Mouse (Mus musculus) midbrain, embryonic 14.5 days (tissue): ENCODE measurements around the gene Bcs1l. TPM values are rescaled to one million over a fixed set of nuclear protein-coding genes. Genes with fewer than 3 reads are reported as not detected.
A peak's percentile ranks its signal among the peaks of the same experiment; 100 is the strongest.

Experiments used
- ATAC-seq: fragments of 200-750 bp; cut with Nextera tagmentation; 2 replicates; pipeline ENCODE4 v1.8.0; 2017; ENCODE audit warnings: moderate number of reproducible peaks, moderate library complexity; ENCODE audit not compliant: low FRiP score, low TSS enrichment
- DNase-seq: peaks from one replicate; pipeline ENCODE4 v3.0.0-alpha.2; 2015
- H3K27ac ChIP-seq: fragments of 300-500 bp; sonication (generic); replicated peaks from 2 replicates; pipeline ENCODE4 v1.5.1; 2014; ENCODE audit warnings: mild to moderate bottlenecking, low read depth, low read length, moderate library complexity
- H3K27me3 ChIP-seq: fragments of 300-500 bp; sonication (generic); 2 replicates; pipeline ENCODE4 v1.6.1; 2014; ENCODE audit warnings: low read length, control low read depth, mixed read lengths; ENCODE audit not compliant: control insufficient read depth, insufficient read depth
- H3K36me3 ChIP-seq: fragments of 300-500 bp; sonication (generic); 2 replicates; pipeline ENCODE4 v1.6.1; 2014; ENCODE audit warnings: low read length, control low read depth; ENCODE audit not compliant: control insufficient read depth, insufficient read depth
- H3K4me1 ChIP-seq: fragments of 300-500 bp; sonication (generic); 2 replicates; pipeline ENCODE4 v1.6.1; 2014; ENCODE audit warnings: mild to moderate bottlenecking, antibody characterized with exemption, low read length, control low read depth; ENCODE audit not compliant: control insufficient read depth, insufficient read depth
- H3K4me2 ChIP-seq: fragments of 300-500 bp; sonication (generic); 2 replicates; pipeline ENCODE4 v1.6.1; 2014; ENCODE audit warnings: mild to moderate bottlenecking, low read length, moderate library complexity
- H3K4me3 ChIP-seq: fragments of 300-500 bp; sonication (generic); replicated peaks from 2 replicates; pipeline ENCODE4 v1.5.1; 2014; ENCODE audit warnings: low read depth, low read length
- H3K9ac ChIP-seq: fragments of 300-500 bp; sonication (generic); replicated peaks from 2 replicates; pipeline ENCODE4 v1.6.1; 2014; ENCODE audit warnings: mild to moderate bottlenecking, low read length, moderate library complexity
- H3K9me3 ChIP-seq: fragments of 300-500 bp; sonication (generic); 2 replicates; pipeline ENCODE4 v1.6.1; 2016; ENCODE audit warnings: low read length, control low read depth, mixed read lengths; ENCODE audit not compliant: control insufficient read depth
- WGBS: fragments of 180-500 bp; shearing (Covaris S2); extraction: QIAGEN DNeasy Blood & Tissue Kit; methylation state at CpG from one replicate; pipeline ENCODE4 v1.1.7; 2014; 5-methylcytosine and 5-hydroxymethylcytosine counted together
- polyA plus RNA-seq: library from polyadenylated mRNA; unstranded; fragments of >200 nt; fragmentation: Nextera tagmentation; extraction: Ambion mirVana; gene quantifications from 2 replicates; pipeline ENCODE4 v1.2.1, GENCODE M21; 2014

The Bcs1l gene
- polyA plus RNA-seq, 1 experiment from 2014 or later: 20.8 TPM

- Histone ChIP-seq H3K9ac (no peak overlapping the region), H3K4me3 (no peak overlapping the region), H3K4me2 (no peak overlapping the region), H3K27ac (no peak overlapping the region), H3K9me3 (no peaks in the 10 kb centered on the region), H3K36me3 (peaks cover 22% of the 10 kb centered on the region), H3K27me3 (no peaks in the 10 kb centered on the region), H3K4me1 (peaks cover 12% of the 10 kb centered on the region; the same call in 1 of the 2 replicates)
- 97% methylated on average over 3 of the region's 3 CpGs for WGBS
- ATAC-seq (no peak), DNase-seq (no peak)
These were observed 3.3 kb upstream of the Bcs1l start for GRCm38 (mm10) chr1:74584616-74585398.

GRCm38 (mm10) chr1:74587233-74587772 is 786 bp upstream of the Bcs1l start:
- WGBS: under 1% methylated on average over 24 of the region's 24 CpGs
- Histone ChIP-seq H3K27ac (peak overlapping the region; percentile 85), H3K4me1 (peaks cover 12% of the 10 kb centered on the region; the same call in 1 of the 2 replicates), H3K9me3 (no peaks in the 10 kb centered on the region), H3K4me3 (peak overlapping the region; percentile 65), H3K27me3 (no peaks in the 10 kb centered on the region), H3K9ac (peak overlapping the region; percentile 75), H3K36me3 (peaks cover 37% of the 10 kb centered on the region), H3K4me2 (peak overlapping the region; percentile 80)
- ATAC-seq (no peak), DNase-seq (no peak)

- Histone ChIP-seq H3K4me1 (no peaks in the 10 kb centered on the region), H3K9ac (no peak overlapping the region), H3K9me3 (no peaks in the 10 kb centered on the region), H3K4me2 (no peak overlapping the region), H3K27ac (no peak overlapping the region), H3K4me3 (no peak overlapping the region), H3K36me3 (peaks cover 82% of the 10 kb centered on the region), H3K27me3 (no peaks in the 10 kb centered on the region)
- no peak for DNase-seq
- 93% methylated on average over 8 of the region's 8 CpGs for WGBS
- no peak for ATAC-seq
These were observed 6.3 kb downstream of the Bcs1l start for GRCm38 (mm10) chr1:74594434-74594833.

- H3K27me3 ChIP-seq: no peaks in the 10 kb centered on the region
These were observed 12.6 kb downstream of the Bcs1l start for GRCm38 (mm10) chr1:74600501-74601266.

DNA sequence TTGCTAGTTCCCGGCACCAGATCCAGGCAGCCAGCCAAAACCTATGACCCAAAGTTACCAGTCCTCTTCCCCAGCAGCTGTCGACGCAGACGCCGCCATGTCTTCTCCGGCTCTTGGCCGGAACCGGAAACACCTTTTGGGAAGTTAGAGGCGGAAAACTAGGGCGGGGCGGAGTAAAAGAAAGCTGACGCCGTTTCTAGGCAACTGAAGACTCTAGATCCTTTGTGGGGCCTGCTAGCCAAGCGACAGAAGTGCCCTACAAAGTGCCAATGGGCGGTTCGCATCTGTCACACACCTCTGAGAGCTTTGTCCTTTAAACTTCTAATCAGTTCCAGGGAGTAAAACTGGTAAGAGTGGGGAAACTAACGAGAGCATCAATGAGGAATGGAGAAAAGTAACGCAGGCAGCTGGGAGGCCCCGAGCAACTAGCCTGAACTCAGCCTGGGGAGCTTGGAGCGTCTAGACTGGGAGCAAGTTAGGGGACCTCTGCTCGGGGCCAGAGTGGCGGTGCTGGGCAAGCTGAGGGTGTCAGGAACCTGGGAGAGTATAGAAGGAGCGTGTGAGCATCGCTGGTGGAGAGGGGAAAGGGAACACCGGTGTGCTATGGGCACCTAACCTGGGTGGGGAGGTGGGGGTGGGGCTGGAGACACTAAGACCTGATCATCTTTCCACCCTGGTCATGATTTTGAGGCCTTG is 13.3 kb downstream of the Bcs1l start, which contains the start of the genes Rnf25 and Stk36:
Gene Rnf25 (minus strand): TSS at position 131 of the 696 bp plus-strand sequence.
Gene Stk36 (plus strand): TSS at position 179 of the 696 bp plus-strand sequence.
- Histone ChIP-seq H3K4me2 (peak within 1 kb of the TSS; percentile 88), H3K4me1 (peaks cover 14% of the 10 kb centered on the region), H3K9me3 (no peaks in the 10 kb centered on the region), H3K36me3 (peaks cover 39% of the 10 kb centered on the region), H3K27ac (peak within 1 kb of the TSS; percentile 46), H3K9ac (peak within 1 kb of the TSS; percentile 74), H3K27me3 (no peaks in the 10 kb centered on the region), H3K4me3 (peak within 1 kb of the TSS; percentile 82)
- DNase-seq: peak; percentile 95
- WGBS: 9% methylated on average over 25 of the region's 25 CpGs
- ATAC-seq: peak; percentile 85

More at GRCm38 (mm10) chr1:74600501-74601266, 12.6 kb downstream of the Bcs1l start:
- Histone ChIP-seq H3K36me3 (peaks cover 42% of the 10 kb centered on the region), H3K27ac (peak overlapping the region; percentile 46; the same call in 1 of the 2 replicates), H3K9me3 (no peaks in the 10 kb centered on the region), H3K4me1 (peaks cover 14% of the 10 kb centered on the region), H3K4me2 (peak overlapping the region; percentile 88), H3K9ac (peak overlapping the region; percentile 74), H3K4me3 (peak overlapping the region; percentile 82)
- ATAC-seq (peak; percentile 62), DNase-seq (no peak)
- 8% methylated on average over 26 of the region's 26 CpGs for WGBS

DNA sequence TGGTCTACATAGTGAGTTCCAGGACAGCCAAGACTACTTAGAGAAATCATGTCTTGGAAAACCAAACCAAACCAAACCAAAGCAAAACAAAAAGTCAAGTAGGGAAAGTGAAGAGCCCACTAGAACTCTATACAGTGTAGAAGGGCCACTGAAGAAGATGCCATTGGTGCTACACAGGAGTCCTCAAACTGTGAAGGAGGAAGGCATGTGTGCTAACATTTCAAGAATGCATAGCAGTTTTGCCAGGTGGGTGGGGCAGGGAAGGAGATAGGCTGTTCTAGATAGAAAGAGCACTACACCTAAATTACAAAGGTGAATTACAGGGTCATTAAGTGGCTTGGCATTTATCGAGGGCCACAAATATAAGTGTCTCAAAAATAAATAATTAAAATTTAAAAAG is 36.1 kb downstream of the Bcs1l start:
- H3K9me3 ChIP-seq: no peaks in the 10 kb centered on the region
- peaks cover 74% of the 10 kb centered on the region for H3K36me3 ChIP-seq
- H3K27ac ChIP-seq: no peak overlapping the region
- ATAC-seq (no peak), DNase-seq (no peak)
- no peak overlapping the region for H3K9ac ChIP-seq
- no peak overlapping the region for H3K4me2 ChIP-seq
- H3K4me3 ChIP-seq: no peak overlapping the region
- no peaks in the 10 kb centered on the region for H3K27me3 ChIP-seq
- no peaks in the 10 kb centered on the region for H3K4me1 ChIP-seq
- 100% methylated on average over 1 of the region's 1 CpGs for WGBS

- H3K36me3 ChIP-seq: peaks cover 68% of the 10 kb centered on the region
- H3K4me1 ChIP-seq: no peaks in the 10 kb centered on the region
- H3K9me3 ChIP-seq: no peaks in the 10 kb centered on the region
- no peak overlapping the region for H3K27ac ChIP-seq
- H3K9ac ChIP-seq: no peak overlapping the region
- 94% methylated on average over 4 of the region's 4 CpGs for WGBS
- ATAC-seq (no peak), DNase-seq (no peak)
- H3K4me2 ChIP-seq: no peak overlapping the region
- H3K27me3 ChIP-seq: no peaks in the 10 kb centered on the region
- H3K4me3 ChIP-seq: no peak overlapping the region
These were observed 38.0 kb downstream of the Bcs1l start for GRCm38 (mm10) chr1:74626076-74626475.

DNA sequence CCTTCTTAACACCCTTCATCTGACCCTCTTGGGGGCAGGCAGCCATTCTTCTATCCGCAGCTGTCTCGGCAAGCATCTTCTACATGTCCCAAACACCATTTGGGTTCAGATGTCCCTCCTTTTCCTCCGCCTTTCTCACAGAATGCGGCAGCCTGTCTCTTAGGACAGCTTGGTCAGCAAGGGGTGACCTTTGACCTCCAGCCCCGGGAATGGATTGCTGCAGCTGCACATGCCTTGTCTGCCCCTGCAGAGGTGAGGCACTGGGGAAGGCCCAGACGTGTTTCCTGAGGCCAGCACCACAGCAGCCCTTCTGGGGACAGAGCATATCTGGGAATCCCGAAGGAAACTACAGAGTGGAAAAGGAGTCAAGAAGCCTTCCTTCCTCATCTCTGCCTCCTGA is 39.9 kb downstream of the Bcs1l start:
- no peak overlapping the region for H3K4me2 ChIP-seq
- ATAC-seq (no peak), DNase-seq (no peak)
- peaks cover 54% of the 10 kb centered on the region for H3K36me3 ChIP-seq
- no peaks in the 10 kb centered on the region for H3K9me3 ChIP-seq
- no peak overlapping the region for H3K4me3 ChIP-seq
- H3K4me1 ChIP-seq: no peaks in the 10 kb centered on the region
- no peak overlapping the region for H3K27ac ChIP-seq
- no peaks in the 10 kb centered on the region for H3K27me3 ChIP-seq
- WGBS: 36% methylated on average over 7 of the region's 7 CpGs
- no peak overlapping the region for H3K9ac ChIP-seq
